Mouse (Mus musculus): ENCODE results near the gene Cracr2b. TPM values are rescaled to one million over a fixed set of nuclear protein-coding genes. Genes with fewer than 3 reads are reported as not detected.
A peak's percentile ranks its signal among the peaks of the same experiment; 100 is the strongest.

Gene Cracr2b
- polyA plus RNA-seq, 1 experiment: 5.1 TPM

DNA sequence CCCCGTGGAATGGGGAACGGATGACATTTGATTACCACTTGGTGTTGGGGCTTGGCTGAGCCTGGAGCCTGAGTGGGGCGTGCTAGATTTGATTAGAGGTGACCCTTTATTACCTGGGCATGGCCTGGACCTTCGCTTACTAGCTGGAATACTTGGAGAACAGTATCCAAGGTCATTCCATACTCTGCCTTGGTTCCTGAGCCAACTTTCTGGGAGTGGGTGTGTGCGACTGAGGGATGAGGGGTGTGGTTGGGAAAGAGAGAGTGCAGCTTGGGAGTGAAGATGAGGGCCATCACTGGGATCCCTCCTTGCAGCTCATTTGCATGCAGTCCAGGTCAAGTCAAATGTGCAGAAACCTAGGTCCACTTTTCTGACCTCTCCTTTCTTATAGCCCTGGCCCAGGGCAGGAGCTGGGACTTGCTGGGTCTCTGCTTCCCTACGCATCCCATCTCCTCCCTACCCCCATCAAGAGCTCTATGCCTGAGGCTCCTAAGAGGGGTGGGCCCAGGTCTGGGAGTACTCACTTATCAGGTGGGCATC, 22.3 kb downstream of the Cracr2b start:
- TF ChIP-seq POLR2A (IDR thresholded peaks at IDR 0.05; ENCODE audit: borderline replicate concordance, extremely low read depth, insufficient read depth, insufficient read length, poor library complexity, severe bottlenecking): no peak
- TF ChIP-seq CTCF (IDR thresholded peaks at IDR 0.05; ENCODE audit: borderline replicate concordance, extremely low read depth, insufficient read depth, insufficient read length): no peak
- DNase-seq (ENCODE audit: low read depth): no peak

DNA sequence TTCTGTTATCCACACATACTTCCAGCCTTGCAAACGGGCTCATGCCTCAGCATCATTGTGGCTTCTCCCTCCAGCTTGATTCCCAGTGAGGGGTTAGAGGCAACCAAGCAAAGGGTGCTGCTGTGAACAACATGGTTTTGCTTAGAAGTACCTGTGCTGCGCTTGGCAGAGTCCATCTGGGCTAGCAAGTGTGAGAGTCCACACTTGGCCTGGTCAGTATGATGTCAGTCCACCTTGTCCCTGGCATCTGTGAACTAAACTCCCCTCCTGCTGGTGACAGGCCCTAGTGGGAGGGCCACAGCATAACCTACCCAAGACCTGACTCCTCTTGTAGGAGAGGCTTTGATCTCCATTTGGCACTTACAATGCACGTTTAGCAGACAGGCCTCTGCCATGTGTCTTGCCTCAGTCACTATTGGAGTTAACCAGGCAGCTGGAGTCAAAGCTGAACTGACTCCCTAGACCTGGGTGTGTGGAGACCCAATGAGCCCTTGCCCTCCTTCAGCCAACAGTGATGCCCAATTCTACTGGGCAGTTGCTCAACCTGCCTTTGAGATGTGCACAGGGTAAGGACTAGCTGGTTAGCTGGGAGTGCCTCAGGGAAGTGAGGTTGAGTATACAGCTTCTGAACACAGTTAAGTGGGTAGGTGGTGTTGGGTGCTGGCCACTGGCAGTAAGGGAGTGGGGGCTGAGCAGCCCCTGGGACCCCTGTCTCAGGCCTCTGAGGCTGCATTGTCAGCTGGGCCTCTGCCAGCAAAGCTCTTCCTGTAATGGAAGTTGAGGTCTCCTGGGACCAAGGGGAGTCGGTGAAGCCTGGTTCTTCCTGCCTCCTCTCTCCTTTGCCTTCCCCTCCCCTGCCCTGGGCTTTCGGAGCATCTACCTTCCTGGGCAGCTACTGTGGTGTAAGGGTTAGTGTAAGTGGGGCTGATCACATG, 23.6 kb downstream of the Cracr2b start:
- TF ChIP-seq CTCF (IDR thresholded peaks at IDR 0.05; ENCODE audit: borderline replicate concordance, extremely low read depth, insufficient read depth, insufficient read length) (no peak), POLR2A (IDR thresholded peaks at IDR 0.05; ENCODE audit: borderline replicate concordance, extremely low read depth, insufficient read depth, insufficient read length, poor library complexity, severe bottlenecking) (no peak)
- no peak for DNase-seq (ENCODE audit: low read depth)

DNA sequence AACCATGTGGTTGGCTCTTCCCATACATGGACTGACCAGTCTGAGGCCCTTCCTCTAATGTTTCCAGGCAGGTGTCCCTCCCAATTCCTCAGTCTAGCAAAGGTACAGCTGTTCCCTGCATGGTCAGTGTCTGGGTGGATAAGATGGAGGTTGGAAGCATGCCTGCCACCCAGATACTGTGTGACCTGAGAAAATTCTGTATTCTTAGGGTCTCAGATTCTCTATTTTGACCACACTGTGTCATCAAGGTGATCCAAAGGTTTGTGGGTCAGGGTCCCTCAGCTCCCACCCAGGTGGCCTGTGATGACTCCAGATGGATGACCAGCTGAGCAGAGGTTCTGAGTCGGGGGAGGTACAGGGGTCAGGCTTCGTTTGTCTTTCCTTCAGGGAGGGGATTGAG, 24.3 kb downstream of the Cracr2b start:
- no peak for TF ChIP-seq POLR2A (IDR thresholded peaks at IDR 0.05; ENCODE audit: borderline replicate concordance, extremely low read depth, insufficient read depth, insufficient read length, poor library complexity, severe bottlenecking)
- TF ChIP-seq CTCF (IDR thresholded peaks at IDR 0.05; ENCODE audit: borderline replicate concordance, extremely low read depth, insufficient read depth, insufficient read length): no peak

DNA sequence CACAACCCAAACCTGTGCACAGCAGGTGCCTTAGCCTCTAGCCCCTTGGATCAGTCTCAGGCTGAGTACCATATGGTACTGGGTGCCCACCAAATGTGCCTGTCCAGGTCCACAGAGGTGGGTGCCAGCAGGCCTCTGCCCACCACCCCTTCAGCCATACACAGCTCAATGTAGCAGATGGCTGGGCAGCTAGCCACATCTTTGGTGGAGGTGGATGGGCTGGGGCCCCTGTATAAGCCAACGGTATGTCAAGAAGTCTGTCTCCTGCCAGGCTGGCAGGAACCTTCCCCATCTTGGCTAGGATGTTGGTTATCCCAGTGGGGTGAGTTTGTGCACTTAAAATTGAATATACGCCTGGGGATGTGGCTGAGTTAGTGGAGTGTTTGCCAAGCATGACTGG, 24.7 kb downstream of the Cracr2b start:
- peak; percentile 37 for DNase-seq (ENCODE audit: low read depth)

More for the DNA sequence above, 24.3 kb downstream of the Cracr2b start:
- no peak for DNase-seq (ENCODE audit: low read depth)

DNA sequence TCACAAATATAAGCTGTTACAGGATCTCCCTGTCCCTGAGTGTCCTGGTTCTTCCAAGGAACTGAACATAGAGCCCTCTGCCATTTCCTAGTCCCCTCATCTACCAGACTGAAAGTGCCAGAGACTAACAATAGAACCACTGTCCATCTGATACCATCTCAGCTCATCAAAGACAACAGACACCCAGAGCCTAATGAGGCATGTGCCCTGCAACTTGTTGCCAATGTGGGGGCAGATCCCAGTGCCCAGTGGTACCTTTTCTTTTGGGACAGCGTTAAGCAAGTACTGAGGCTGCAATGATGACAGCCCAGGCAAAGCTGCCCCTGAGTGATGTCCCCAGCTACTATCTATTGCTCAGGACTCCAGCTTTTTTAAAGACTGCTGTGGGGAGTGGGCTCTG, 25.3 kb downstream of the Cracr2b start:
- DNase-seq (ENCODE audit: low read depth): no peak
- TF ChIP-seq POLR2A (IDR thresholded peaks at IDR 0.05; ENCODE audit: borderline replicate concordance, extremely low read depth, insufficient read depth, insufficient read length, poor library complexity, severe bottlenecking) (no peak), CTCF (IDR thresholded peaks at IDR 0.05; ENCODE audit: borderline replicate concordance, extremely low read depth, insufficient read depth, insufficient read length) (no peak)

More for the DNA sequence above, 24.7 kb downstream of the Cracr2b start:
- TF ChIP-seq POLR2A (IDR thresholded peaks at IDR 0.05; ENCODE audit: borderline replicate concordance, extremely low read depth, insufficient read depth, insufficient read length, poor library complexity, severe bottlenecking): no peak
- TF ChIP-seq CTCF (IDR thresholded peaks at IDR 0.05; ENCODE audit: borderline replicate concordance, extremely low read depth, insufficient read depth, insufficient read length): no peak

DNA sequence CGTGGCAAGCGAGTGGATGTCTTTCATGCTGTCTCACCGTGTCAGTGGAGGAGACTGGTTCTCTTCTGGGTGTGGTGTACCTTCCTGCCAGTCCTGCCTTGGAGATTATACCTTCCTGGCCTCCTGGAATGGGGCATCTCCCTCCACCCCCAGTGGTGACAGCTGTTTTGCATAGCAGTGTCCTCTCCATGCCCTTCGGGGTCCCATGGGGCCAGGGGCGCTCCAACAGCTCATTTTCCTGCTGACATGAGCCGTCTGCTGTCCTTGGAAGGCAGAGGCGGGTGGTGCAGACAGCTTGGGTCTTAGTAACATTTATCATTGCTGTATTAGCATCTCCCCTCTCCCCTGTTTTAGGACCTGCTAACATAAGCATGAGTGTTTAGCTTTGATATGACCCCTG, 26.2 kb downstream of the Cracr2b start:
- DNase-seq (ENCODE audit: low read depth): no peak
- TF ChIP-seq CTCF (IDR thresholded peaks at IDR 0.05; ENCODE audit: borderline replicate concordance, extremely low read depth, insufficient read depth, insufficient read length) (no peak), POLR2A (IDR thresholded peaks at IDR 0.05; ENCODE audit: borderline replicate concordance, extremely low read depth, insufficient read depth, insufficient read length, poor library complexity, severe bottlenecking) (no peak)

DNA sequence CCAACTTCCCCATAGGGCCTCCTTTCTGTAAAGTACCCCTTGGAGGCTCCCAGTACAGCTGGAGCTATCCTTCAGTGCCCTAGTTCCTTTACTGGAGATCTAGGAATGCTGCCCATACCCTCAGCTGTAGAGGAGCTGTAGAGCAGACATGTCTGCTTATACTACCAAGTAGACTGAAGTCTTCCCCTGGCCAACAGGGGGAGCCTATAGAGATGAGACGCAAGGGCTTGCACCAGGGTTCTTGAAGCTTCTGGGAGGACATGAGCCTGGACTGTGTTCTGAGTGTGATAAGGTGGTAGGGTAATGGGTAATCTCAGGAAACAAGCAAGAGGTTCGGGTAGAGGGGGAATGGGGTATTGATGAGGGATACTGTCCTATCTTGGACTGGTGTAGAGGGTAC, 30.3 kb downstream of the Cracr2b start:
- no peak for TF ChIP-seq POLR2A (IDR thresholded peaks at IDR 0.05; ENCODE audit: borderline replicate concordance, extremely low read depth, insufficient read depth, insufficient read length, poor library complexity, severe bottlenecking)
- TF ChIP-seq CTCF (IDR thresholded peaks at IDR 0.05; ENCODE audit: borderline replicate concordance, extremely low read depth, insufficient read depth, insufficient read length): peak; percentile 19; the same call in 1 of the 2 replicates
- no peak for DNase-seq (ENCODE audit: low read depth)

DNA sequence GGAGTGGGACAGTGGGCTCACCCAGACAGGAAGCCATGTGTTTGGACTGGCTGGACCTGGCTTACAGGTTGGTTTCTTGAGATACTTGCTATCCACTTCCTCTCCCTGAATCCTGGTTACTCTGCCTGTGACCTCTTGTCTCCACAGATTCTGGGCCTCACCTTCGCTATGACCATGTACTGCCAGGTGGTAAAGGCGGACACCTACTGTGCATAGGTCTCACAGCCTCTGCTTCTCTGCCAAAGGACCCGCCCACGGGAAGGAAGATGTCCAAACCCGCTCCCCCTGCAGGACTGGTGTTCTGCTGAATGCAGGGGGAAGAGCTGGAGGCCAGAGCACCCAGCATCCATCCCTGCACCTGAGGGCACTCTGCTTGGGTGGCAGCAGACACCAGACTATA, 31.8 kb downstream of the Cracr2b start:
- DNase-seq (ENCODE audit: low read depth): no peak
- TF ChIP-seq POLR2A (IDR thresholded peaks at IDR 0.05; ENCODE audit: borderline replicate concordance, extremely low read depth, insufficient read depth, insufficient read length, poor library complexity, severe bottlenecking) (no peak), CTCF (IDR thresholded peaks at IDR 0.05; ENCODE audit: borderline replicate concordance, extremely low read depth, insufficient read depth, insufficient read length) (no peak)

DNA sequence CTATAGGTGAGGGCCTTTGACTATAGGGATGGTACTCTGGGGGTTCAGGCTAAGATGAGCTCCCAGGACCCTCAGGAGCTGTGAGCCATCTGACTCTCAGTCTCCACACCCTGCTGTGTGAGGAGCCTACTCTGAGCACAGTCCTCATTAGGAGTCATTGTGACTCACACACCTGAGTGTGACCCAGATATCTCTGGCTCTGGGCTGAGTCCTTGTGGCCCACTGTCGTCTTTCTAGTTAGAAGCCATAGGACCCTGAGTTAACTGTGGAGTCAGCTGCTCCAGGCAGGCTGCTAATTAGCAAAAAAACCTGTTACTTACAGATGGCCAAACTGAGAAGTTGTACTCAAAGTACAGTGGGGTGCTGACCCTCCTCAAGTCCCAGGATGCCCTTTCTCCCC, 32.8 kb downstream of the Cracr2b start:
- no peak for TF ChIP-seq CTCF (IDR thresholded peaks at IDR 0.05; ENCODE audit: borderline replicate concordance, extremely low read depth, insufficient read depth, insufficient read length)
- no peak for TF ChIP-seq POLR2A (IDR thresholded peaks at IDR 0.05; ENCODE audit: borderline replicate concordance, extremely low read depth, insufficient read depth, insufficient read length, poor library complexity, severe bottlenecking)
- DNase-seq (ENCODE audit: low read depth): no peak

DNA sequence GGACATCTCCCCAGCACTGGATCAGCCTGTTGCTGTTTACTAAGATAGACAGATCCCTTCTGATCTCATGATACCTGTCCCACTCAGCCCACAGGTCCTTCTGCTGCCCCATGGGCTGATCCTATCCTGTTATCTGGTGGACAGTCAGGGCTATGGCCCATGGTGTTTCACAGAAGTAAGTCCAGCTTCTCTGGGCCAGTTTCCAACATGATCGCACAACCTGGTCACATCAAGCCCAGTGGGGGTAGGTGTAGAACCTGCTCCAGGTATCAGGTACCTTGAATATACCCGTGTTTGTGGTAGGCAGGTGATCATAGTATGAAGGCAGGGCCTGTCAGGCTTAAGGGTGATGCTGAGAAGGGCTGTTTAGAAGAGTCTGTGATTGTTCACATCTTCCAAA, 34.5 kb downstream of the Cracr2b start:
- TF ChIP-seq POLR2A (IDR thresholded peaks at IDR 0.05; ENCODE audit: borderline replicate concordance, extremely low read depth, insufficient read depth, insufficient read length, poor library complexity, severe bottlenecking): no peak
- no peak for TF ChIP-seq CTCF (IDR thresholded peaks at IDR 0.05; ENCODE audit: borderline replicate concordance, extremely low read depth, insufficient read depth, insufficient read length)
- DNase-seq (ENCODE audit: low read depth): no peak

DNA sequence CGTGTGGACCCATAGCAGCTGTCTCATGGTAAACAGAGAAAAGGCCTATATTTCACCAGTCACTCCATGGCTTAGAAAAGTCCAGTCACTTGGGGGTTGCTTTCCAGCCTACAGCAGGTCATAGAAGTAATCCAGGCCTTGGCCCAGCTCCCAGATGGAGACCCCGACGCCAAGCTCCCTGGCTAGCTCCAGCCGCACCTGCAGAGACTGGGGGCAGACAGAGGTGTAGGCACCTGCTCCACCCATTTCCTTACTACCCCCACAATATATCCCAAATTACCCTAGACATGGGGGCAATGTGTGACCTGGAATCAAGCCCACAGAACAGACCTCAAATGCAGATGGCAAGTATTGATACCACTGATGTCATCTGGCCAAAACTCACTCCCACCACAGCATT, 35.0 kb downstream of the Cracr2b start:
- TF ChIP-seq CTCF (IDR thresholded peaks at IDR 0.05; ENCODE audit: borderline replicate concordance, extremely low read depth, insufficient read depth, insufficient read length): no peak
- no peak for TF ChIP-seq POLR2A (IDR thresholded peaks at IDR 0.05; ENCODE audit: borderline replicate concordance, extremely low read depth, insufficient read depth, insufficient read length, poor library complexity, severe bottlenecking)
- DNase-seq (ENCODE audit: low read depth): no peak

Measured in brain, embryonic 14.5 days (tissue).